Mouse (Mus musculus) brain, embryonic 14.5 days (tissue): ENCODE measurements around the gene Kdelr3. TPM values are rescaled to one million over a fixed set of nuclear protein-coding genes. Genes with fewer than 3 reads are reported as not detected.

ENCODE experiments used
- DNase-seq: peaks from one replicate; pipeline ENCODE4 v3.0.0-alpha.2; 2011; ENCODE audit warnings: low read depth
- CTCF ChIP-seq: fragments of 200-500 bp; IDR thresholded peaks from 2 replicates; pipeline ENCODE4 v1.5.1; 2012; ENCODE audit warnings: inconsistent platforms, mild to moderate bottlenecking, moderate library complexity, borderline replicate concordance; ENCODE audit not compliant: insufficient read depth, insufficient read length; ENCODE audit errors: extremely low read depth
- POLR2A ChIP-seq: fragments of 200-500 bp; IDR thresholded peaks from 2 replicates; pipeline ENCODE4 v1.6.1; 2012; ENCODE audit warnings: mild to moderate bottlenecking, inconsistent platforms, borderline replicate concordance; ENCODE audit not compliant: poor library complexity, insufficient read depth, insufficient read length, severe bottlenecking; ENCODE audit errors: extremely low read depth
- polyA plus RNA-seq: library from polyadenylated mRNA; depleted of rRNA; stranded (reverse); fragments of >200 nt; gene quantifications from 2 replicates; pipeline ENCODE4 v1.2.3, GENCODE M21; 2012

The Kdelr3 gene
- polyA plus RNA-seq, 1 experiment = 11.3 TPM

DNA sequence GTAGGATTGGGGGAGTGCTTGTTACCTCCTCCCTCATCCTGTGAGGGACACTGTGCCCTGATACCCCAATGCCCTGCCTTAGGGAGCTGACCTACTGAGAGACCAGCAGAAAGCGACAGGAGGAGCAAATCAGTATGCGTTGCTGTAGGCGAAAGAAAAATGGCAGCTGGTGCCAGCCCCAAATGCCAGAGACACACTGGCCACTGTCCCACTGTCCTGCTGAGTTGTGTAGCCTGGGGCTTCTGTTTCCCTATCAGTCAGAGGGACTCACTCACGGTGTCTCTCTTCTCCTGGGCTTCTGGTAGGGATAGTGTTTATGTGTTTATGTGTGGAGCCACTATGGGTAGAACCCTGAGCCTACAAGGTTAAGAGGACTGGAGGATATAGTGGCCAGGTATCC, 1.5 kb downstream of the Kdelr3 start:
- TF ChIP-seq CTCF (no peak), POLR2A (no peak)
- DNase-seq = no peak

DNA sequence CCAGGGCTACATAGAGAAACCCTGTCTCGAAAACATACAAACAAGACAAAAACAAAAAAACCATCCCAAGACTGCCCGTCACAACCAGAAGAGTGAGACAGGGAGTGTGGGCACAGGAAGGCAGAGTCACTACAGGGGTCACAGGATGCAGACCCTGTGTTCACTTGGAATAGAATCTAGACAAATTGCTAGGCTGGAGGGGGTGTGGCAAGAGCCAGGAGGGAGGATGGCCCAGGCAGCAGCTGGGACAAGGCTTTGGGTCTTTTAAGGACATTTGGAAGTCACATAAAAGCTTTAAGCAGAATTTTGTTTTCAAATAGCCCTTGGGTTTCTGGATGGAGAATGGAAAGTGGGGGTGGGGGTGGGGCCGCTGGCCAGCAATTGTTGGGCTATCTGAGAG, 2.4 kb downstream of the Kdelr3 start:
- TF ChIP-seq CTCF (no peak), POLR2A (no peak)
- no peak for DNase-seq

- DNase-seq = no peak
- TF ChIP-seq CTCF (no peak), POLR2A (no peak)
These were observed 3.4 kb downstream of the Kdelr3 start for GRCm38 (mm10) chr15:79519400-79520220.

- TF ChIP-seq POLR2A (no peak), CTCF (no peak)
These were observed 9.4 kb downstream of the Kdelr3 start for GRCm38 (mm10) chr15:79525564-79525963.

GRCm38 (mm10) chr15:79525979-79526768, 10.0 kb downstream of the Kdelr3 start:
- TF ChIP-seq POLR2A (no peak), CTCF (no peak)
- no peak for DNase-seq

More at GRCm38 (mm10) chr15:79525564-79525963, 9.4 kb downstream of the Kdelr3 start:
- DNase-seq = no peak

- no peak for DNase-seq
- TF ChIP-seq POLR2A (no peak), CTCF (no peak)
These were observed 11.0 kb downstream of the Kdelr3 start for GRCm38 (mm10) chr15:79527192-79527591.

GRCm38 (mm10) chr15:79527991-79528639, 11.9 kb downstream of the Kdelr3 start:
- TF ChIP-seq POLR2A (no peak), CTCF (no peak)
- no peak for DNase-seq

DNA sequence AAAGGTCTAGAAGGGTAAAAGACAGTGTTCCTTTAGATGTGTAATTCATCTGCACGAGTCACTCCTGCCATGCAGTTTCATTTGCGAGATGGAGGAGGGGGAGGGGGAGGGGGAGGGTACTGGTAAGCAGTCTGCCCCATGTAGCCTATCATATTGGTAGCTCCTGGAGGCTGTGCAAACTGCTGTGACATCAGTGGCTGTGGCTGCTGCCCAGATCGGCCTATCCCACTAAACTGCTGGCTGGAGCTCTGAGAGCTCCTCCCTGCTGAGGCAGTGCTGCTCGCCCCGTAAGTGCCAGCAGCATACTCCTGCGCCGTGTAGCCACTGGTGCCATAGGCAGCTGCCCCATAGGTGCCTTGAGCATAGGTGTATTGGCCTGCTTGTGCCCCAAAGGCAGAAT, 13.7 kb downstream of the Kdelr3 start:
- no peak for DNase-seq
- TF ChIP-seq POLR2A = no peak

GRCm38 (mm10) chr15:79533796-79534195, 17.6 kb downstream of the Kdelr3 start:
- no peak for DNase-seq
- TF ChIP-seq POLR2A (no peak), CTCF (no peak)

GRCm38 (mm10) chr15:79543968-79544367, 27.8 kb downstream of the Kdelr3 start:
- no peak for DNase-seq
- no peak for TF ChIP-seq CTCF
- TF ChIP-seq POLR2A = no peak

- no peak for DNase-seq
- TF ChIP-seq POLR2A (no peak), CTCF (no peak)
These were observed 29.3 kb downstream of the Kdelr3 start for GRCm38 (mm10) chr15:79545496-79545895.
